Mouse (Mus musculus): ENCODE data around the gene Spryd7. TPM values are rescaled to one million over a fixed set of nuclear protein-coding genes. Genes with fewer than 3 reads are reported as not detected.
"Not testable (repeated sequence)": the region's sequence is repeated elsewhere in the genome, so short reads cannot be mapped to it uniquely, and the experiment has no call there.

The Spryd7 gene
- total RNA-seq (2022), result 10 to 100 TPM; 19.3 to 21.7 (median 19.8) TPM

- DNase-seq, result peak; percentile 97
Observed at GRCm38 (mm10) chr14:61556289-61557147, at the start of gene Spryd7. TSS of gene Spryd7 (minus strand) at chr14:61556886.

GRCm38 (mm10) chr14:61606088-61606487, 49.4 kb upstream of the Spryd7 start:
- not testable (repeated sequence) for DNase-seq

- DNase-seq, result no peak
Observed at GRCm38 (mm10) chr14:61604081-61604480, 47.4 kb upstream of the Spryd7 start.

DNA sequence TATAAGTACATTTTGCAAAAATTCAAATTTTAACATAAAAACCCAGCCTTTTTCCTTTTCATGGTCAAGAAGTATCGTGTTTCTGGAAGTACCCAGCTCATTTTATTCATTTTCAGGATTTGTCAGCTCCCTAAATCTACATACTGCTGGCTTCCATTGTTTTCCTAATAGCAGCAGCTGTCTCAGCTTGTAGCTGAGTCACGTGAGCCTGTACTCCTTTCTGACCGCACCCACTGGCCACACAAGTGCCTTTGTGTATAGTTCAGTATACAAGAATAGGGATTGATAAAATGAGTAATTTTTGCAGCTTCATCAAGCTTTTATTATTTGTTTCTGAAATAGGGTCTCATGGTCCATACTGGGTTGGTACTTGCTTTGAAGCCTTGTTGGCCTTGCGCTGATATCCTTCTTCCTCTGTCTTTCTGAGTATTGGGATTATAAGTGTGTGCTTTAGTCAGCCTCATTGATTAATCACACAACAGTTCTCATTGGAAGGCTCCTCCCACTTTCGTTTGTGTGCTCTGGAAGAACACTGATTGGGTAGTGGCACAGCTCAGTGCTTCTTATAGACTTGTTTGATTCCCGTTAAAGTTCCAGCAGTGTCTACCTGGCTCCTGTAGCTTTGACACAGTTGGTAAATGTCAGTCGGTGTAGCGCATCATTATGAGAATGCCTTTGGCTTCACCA, 46.5 kb upstream of the Spryd7 start:
- no peak for DNase-seq

GRCm38 (mm10) chr14:61601348-61601747, 44.7 kb upstream of the Spryd7 start:
- no peak for DNase-seq

- peak; percentile 89 for DNase-seq
Observed at GRCm38 (mm10) chr14:61599057-61599806, 42.5 kb upstream of the Spryd7 start.

DNA sequence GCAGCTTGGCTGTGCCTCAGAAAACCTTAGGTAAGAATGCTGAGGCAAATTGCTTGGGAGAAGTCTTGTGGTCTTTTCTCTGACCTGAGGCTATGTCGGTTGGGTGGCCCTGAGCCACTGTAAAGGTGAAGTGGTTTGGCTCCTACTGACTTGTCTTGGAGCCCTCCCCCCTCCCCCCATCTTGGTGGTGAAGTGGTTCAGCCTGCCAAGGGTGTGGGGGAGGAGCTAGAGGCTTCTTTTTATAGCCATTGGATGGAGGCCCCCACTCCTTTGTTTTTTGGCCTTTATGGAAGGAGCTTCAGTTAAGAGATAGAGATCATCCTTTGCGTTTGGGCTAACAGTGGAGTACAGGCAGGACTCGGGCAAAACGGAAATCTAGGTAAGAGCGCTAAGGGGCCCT, 41.3 kb upstream of the Spryd7 start, which contains the start of gene Trim13:
TSS of gene Trim13 (plus strand) at position 280 of the 400 bp plus-strand sequence.
- no peak for DNase-seq

DNA sequence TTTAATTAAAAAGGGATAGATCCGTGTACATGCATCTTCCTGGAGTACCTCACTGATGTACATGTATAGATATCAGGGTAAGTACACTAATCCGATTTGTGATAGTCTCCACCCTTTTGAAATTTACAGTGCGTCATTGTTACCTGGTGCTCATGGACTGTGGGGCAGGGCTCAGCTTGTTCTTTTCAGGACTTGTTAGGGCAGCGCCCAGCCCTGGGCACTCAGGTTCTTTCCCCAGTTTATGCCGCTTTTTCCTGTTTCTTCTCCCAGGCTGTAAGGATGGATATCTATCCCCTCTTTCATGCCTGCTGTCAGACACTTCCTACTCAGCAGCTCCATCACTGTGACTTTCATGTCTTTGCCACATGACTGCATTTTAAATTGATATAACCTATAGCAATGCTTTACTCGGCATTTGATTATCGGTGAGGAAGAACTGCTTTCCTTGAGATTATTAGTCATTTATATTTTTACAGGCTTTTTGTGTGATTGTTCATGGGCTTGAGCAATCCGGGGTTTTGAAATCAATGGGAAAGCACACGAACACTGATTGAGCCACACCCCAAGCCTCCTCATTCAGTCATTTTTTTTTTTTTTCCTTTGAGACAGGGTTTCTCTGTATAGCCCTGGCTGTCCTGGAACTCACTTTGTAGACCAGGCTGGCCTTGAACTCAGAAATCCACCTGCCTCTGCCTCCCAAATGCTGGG, 40.2 kb upstream of the Spryd7 start:
- DNase-seq, result peak; percentile 24

GRCm38 (mm10) chr14:61589288-61590065, 32.8 kb upstream of the Spryd7 start:
- DNase-seq, result no peak

DNA sequence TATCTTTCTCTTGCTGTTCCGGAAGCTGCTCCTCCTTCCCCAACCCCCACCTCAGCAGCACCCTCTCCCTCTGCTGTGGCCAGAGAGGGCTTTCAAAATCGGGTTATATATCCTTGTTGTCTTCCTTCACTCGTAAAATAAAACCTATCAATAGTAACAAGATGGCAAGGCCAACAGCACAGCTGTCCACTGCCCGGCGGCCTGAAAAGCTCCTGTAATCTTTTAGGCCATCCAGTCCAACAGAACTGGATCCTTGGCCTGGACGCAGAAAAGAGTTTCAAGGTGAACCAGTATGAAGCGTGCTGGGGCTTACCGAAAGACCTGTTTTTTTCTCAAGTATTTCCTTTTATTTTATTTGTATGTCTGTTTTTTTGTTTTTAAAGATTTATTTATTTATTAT, 19.3 kb upstream of the Spryd7 start:
- peak; percentile 14 for DNase-seq

DNA sequence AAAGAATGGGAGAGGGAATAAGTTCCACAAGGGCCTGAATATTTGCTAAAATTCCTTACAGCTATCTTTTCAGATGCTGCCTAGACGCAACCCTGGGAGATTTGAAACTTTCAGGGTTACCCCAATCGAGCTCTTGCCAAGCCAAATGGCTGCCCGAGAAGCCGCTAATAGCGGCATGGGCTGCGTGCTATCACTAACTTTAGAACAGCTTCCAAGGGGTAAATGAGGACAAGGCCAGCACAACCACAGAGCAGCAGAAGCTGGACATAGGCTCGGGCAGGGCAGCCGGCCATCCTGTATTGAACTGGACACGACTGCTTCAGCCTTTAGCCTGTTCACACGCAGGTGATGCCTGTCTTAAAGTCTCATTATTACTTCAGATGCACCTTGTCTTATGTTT, 18.4 kb upstream of the Spryd7 start:
- peak; percentile 38 for DNase-seq

- DNase-seq, result no peak
Observed at GRCm38 (mm10) chr14:61572131-61572530, 15.4 kb upstream of the Spryd7 start.

- DNase-seq, result peak; percentile 70
Observed at GRCm38 (mm10) chr14:61571366-61571765, 14.7 kb upstream of the Spryd7 start.

GRCm38 (mm10) chr14:61569344-61569743, 12.7 kb upstream of the Spryd7 start:
- DNase-seq, result no peak

DNA sequence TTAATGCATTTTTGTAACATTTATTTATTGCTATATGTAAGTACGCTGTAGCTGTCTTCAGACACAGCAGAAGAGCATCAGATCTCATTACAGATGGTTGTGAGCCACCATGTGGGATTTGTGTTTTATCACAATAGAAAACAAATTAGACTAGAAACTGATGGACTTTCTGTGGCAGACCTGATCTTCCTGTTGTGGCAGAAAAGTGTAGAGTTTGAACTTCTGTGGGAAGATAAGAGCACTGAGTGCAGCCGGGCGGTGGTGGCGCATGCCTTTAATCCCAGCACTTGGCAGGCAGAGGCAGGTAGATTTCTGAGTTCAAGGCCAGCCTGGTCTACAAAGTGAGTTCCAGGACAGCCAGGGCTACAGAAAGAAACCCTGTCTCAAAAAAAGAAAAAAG, 9.5 kb upstream of the Spryd7 start:
- DNase-seq, result not testable (repeated sequence)

- DNase-seq, result no peak
Observed at GRCm38 (mm10) chr14:61559856-61560255, 3.2 kb upstream of the Spryd7 start.

DNA sequence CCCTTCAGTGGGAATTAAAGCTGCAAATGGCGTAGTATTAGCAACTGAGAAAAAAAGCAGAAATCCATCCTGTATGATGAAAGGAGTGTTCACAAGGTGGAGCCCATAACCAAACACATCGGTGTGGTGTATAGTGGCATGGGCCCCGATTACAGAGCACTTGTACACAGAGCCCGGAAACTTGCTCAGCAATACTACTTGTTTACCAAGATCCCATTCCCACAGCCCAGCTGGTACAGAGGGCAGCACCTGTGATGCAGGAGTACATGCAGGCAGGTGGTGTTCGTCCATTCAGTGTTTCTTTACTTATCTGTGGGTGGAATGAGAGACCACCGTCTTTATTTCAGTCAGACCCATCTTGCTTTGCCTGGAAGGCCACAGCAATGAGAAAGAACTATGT, 2.2 kb upstream of the Spryd7 start:
- DNase-seq, result no peak

- no peak for DNase-seq
Observed at GRCm38 (mm10) chr14:61555931-61556288, 776 bp downstream of the Spryd7 start.

DNA sequence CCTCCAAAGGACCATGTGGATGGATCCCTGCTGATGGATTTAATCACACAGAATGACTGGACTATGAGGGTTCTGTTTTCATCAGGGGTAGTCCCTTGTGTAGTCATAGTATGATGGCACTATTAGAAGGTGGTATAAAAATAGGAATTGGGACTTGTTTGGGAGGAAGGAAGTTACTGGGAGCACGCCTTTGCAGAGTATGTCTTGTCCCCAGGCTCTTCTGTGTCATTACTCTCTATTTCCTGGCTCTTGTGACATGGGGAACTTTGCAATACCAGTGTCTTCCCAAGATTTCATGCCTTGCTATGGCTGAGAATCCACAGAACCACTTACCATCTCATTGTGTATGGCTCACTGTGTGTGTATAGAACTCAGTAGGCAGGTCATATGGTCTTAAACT, 8.1 kb downstream of the Spryd7 start:
- no peak for DNase-seq

GRCm38 (mm10) chr14:61537772-61538171, 18.9 kb downstream of the Spryd7 start:
- not testable (repeated sequence) for DNase-seq

GRCm38 (mm10) chr14:61536631-61537264, 19.9 kb downstream of the Spryd7 start:
- no peak for DNase-seq
